Comparison of ENCODE assay signal across 16 mouse cellular contexts in the genomic region with DNA sequence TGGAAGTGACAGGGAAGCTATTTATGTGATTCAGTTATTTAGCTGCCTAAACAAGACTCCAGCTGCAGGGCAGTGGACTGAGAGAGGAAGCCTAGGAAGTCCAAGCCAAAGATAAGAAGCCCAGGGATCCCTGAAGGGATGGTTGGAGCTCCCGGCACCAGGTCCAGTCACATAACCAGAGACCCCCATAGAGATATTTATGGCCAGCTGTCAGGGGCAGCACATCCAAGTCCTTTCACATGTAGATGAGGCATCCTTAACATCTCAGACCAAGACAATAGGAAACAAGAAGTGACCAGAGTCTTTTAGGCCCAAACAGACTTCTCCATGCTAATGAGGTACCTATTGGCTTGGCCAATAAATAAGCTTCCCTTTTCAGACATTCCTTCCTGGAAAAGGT.
"Had no signal": no experiment of that assay in that cellular context is flagged by ENCODE, and none has a peak within 500 bp of the region (broad histone marks: within the 10 kb centered on the region; RNA-seq: fewer than 3 reads in every experiment).

No protein-coding gene starts in this region.

- H3K4me1 ChIP-seq: liver, embryonic 12.5 days; megakaryocyte, embryonic 14.5 days; midbrain, embryonic 15.5 days; stomach, embryonic 15.5 days had no signal

- ATAC-seq: liver, embryonic 12.5 days; midbrain, embryonic 13.5 days; midbrain, embryonic 15.5 days had no signal

- H3K9me3 ChIP-seq: liver, embryonic 12.5 days; megakaryocyte, embryonic 14.5 days; midbrain, embryonic 13.5 days; midbrain, embryonic 15.5 days; neural tube, embryonic 13.5 days; stomach, embryonic 15.5 days had no signal

- H3K9ac ChIP-seq: liver, embryonic 12.5 days; liver, embryonic 14.5 days; lung, embryonic 14.5 days; midbrain, embryonic 13.5 days; midbrain, embryonic 15.5 days; neural tube, embryonic 13.5 days; stomach, embryonic 15.5 days had no signal

- H3K4me3 ChIP-seq: liver, embryonic 12.5 days; megakaryocyte, embryonic 14.5 days; midbrain, embryonic 13.5 days; midbrain, embryonic 15.5 days; neural tube, embryonic 13.5 days; stomach, embryonic 15.5 days had no signal

- H3K36me3 ChIP-seq: liver, embryonic 12.5 days; midbrain, embryonic 13.5 days; midbrain, embryonic 15.5 days; neural tube, embryonic 13.5 days; stomach, embryonic 15.5 days had no signal

- DNase-seq: lung, adult 18-20 months; lung, embryonic 14.5 days; lung, postnatal 10 days; lung, postnatal 36 days; right cerebral cortex, postnatal 14 days; thymus, postnatal 14 days; thymus, postnatal 36 days had no signal

- H3K27me3 ChIP-seq: liver, embryonic 12.5 days; megakaryocyte, embryonic 14.5 days; midbrain, embryonic 13.5 days; midbrain, embryonic 15.5 days; neural tube, embryonic 13.5 days; stomach, embryonic 15.5 days had no signal

- H3K27ac ChIP-seq: liver, embryonic 12.5 days; liver, embryonic 14.5 days; macrophage; midbrain, embryonic 13.5 days; midbrain, embryonic 15.5 days; neural tube, embryonic 13.5 days; stomach, embryonic 15.5 days; stomach, postnatal 0 days had no signal

- H3K4me2 ChIP-seq: liver, embryonic 12.5 days; lung, embryonic 14.5 days; midbrain, embryonic 13.5 days; midbrain, embryonic 15.5 days; neural tube, embryonic 13.5 days; stomach, embryonic 15.5 days had no signal
